Mouse (Mus musculus) T-cell, adult 2 months (primary cell): ENCODE results near the gene Gm13278.
"Not testable (repeated sequence)": the region's sequence is repeated elsewhere in the genome, so short reads cannot be mapped to it uniquely, and the experiment has no call there.

Experiments
- DNase-seq: peaks from one replicate; pipeline ENCODE4 v3.0.0; 2022; ENCODE audit warnings: low spot score

Gene Gm13278

DNA sequence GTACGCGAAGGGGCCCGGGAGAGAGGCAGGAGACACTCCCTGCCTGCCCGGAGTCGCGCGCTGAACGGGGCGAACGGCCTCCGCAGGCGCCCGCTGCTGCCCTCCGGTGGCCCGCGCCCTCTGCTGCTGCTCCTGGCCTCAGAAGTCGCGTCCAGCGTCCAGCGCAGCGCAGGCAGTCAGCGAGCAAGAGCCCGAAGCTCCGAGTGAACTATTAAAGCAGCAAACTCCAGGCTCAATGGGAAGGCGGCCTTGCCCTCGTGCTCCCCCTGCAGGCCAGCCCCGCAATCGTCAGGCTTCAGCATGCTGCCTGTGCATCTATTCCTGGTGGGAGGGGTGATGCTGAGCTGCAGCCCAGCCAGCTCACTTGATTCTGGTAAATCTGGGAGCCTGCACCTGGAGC, at the start of gene Gm13278:
Gene Gm13278 (plus strand): TSS at position 301 of the 400 bp plus-strand sequence.
- not testable (repeated sequence) for DNase-seq

DNA sequence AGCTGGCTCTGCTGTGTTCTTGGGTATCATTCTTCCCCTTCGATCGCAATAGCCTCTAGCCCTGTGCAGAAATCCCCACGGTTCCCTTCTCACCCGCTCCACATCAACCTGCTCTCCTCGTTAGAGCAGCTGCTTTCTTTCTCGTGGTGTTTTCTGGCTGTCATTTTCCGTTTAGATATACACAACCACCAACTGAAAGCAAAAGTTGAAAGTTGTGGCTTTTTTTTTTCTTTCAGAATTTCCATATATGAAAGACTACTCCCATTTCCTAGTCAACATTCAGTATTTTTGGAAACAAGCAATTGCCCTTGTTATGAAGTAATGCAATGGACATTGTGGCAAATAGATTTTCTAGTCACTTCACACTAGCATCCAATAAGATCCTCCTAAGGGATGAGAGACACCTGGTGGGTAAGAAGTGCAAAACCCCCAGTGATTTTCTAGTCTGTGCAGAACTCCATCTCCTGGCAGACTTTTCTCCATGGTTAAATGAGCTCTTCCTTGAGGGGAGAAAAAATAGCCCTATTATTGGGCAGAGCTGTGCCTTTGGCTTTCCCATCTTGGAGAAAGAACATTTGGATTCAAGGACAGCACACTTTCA, 48.5 kb upstream of the Gm13278 start:
- no peak for DNase-seq

DNA sequence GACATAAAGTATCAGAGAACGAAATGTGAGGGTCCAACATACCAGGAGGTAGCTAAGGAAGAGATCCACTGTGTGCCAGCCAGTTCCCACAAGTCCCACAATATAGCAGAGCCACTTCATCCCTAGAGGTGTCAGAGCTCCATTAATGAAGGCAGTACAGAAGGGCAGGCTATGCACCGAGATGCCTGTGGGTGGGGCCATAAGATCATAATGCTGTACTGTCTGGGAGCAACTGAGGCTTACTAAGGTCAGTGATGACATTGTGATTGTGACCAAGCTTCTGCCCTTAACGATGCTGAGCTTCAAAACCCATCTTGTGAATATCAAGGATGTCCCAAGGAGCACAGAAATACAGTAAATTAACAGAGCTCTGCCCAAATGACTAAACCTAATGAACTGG, 47.1 kb upstream of the Gm13278 start:
- DNase-seq: no peak

- DNase-seq: no peak
These were observed 41.4 kb upstream of the Gm13278 start for GRCm38 (mm10) chr4:88749926-88750325.

- peak; percentile 56 for DNase-seq
These were observed 36.5 kb upstream of the Gm13278 start, which contains the start of gene Gm13271 for GRCm38 (mm10) chr4:88754818-88755340. Gm13271 (plus strand) TSS chr4:88754868.

GRCm38 (mm10) chr4:88756581-88757513, 34.5 kb upstream of the Gm13278 start:
- DNase-seq: not testable (repeated sequence)

DNA sequence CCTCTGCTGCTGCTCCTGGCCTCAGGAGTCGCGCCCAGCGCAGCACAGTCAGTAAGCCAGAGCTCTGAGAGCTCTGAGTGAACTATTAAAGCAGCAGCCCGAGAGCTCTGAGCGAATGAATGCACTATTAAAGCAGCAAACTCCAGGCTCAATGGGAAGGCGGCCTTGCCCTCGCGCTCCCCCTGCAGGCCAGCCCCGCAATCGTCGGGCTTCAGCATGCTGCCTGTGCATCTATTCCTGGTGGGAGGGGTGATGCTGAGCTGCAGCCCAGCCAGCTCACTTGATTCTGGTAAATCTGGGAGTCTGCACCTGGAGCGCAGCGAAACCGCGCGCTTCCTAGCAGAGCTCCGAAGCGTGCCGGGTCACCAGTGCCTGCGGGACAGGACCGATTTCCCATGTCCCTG, 33.7 kb upstream of the Gm13278 start:
- peak; percentile 88 for DNase-seq

- DNase-seq: not testable (repeated sequence)
These were observed 32.6 kb upstream of the Gm13278 start for GRCm38 (mm10) chr4:88758751-88759150.

DNA sequence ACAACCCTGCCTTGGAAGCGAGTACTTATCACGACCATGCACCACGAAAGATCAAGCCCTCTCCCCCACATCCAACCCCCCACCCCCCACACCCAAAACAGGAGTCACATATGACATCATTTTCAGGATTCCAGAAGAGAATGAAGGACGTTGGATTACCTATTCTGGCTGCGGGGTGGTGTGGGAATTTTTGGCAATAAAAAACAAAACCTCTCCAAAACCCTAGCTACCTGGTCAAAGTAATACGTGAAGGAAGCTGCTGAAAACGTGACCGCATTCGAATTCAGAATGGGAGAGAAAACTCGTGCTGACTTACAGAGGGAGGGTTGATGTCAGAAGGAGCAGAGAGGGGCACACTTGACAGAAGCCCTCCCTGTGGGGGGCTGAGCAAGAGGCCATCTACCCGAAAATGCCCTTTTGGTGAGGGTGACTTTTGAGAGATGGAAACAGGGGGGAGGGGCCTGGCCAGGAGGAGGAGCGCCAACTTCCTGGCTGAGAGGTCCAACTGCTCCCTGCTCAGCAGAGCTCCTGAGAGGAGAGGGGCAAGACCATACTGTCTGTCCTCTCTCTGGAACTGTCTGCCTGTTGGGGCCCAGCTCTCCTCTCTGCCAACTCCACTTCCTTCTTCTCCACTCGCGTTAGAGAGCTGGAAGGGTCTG, 31.6 kb upstream of the Gm13278 start, which contains the start of gene Gm13283:
Gene Gm13283 (plus strand): TSS at position 510 of the 659 bp plus-strand sequence.
- peak; percentile 21 for DNase-seq

GRCm38 (mm10) chr4:88760431-88760830, 30.9 kb upstream of the Gm13278 start:
- peak; percentile 55 for DNase-seq

DNA sequence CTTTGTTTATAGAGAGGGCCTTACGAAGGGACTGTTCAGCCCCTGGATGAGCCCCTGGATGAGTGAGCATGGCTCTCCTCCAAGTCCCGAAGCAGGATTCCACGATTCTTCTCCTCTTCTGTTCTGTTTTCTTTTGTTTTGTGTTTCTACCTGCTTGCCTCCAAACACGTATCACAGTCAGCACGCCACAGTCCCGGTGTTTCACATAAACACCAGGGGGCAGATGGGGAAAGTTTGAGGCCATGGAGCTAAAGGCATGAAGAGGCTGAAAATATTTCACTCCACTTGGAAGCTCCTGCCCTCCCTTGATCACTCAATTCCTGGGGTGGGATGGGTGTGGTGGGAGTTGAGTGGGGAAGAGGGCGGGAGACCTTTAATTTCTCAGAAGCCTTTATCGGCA, 29.6 kb upstream of the Gm13278 start:
- peak; percentile 75 for DNase-seq

GRCm38 (mm10) chr4:88762341-88762740, 29.0 kb upstream of the Gm13278 start:
- not testable (repeated sequence) for DNase-seq

GRCm38 (mm10) chr4:88763384-88764018, 27.8 kb upstream of the Gm13278 start:
- DNase-seq: peak; percentile 30

DNA sequence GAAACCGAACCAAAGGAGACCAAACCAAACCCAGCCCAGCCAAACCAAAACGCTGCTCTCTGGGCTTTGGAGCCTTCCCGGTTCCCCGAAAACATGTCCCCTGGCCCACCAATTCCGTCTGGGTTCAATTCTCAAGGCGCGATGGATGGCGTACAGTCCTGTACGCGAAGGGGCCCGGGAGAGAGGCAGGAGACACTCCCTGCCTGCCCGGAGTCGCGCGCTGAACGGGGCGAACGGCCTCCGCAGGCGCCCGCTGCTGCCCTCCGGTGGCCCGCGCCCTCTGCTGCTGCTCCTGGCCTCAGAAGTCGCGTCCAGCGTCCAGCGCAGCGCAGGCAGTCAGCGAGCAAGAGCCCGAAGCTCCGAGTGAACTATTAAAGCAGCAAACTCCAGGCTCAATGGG, 17.8 kb upstream of the Gm13278 start, which contains the start of gene Gm13290:
Gene Gm13290 (plus strand): TSS at position 301 of the 400 bp plus-strand sequence.
- not testable (repeated sequence) for DNase-seq

GRCm38 (mm10) chr4:88776622-88777021, 14.7 kb upstream of the Gm13278 start, which contains the start of gene Gm13289:
Gm13289 (plus strand) TSS chr4:88776922.
- DNase-seq: not testable (repeated sequence)

DNA sequence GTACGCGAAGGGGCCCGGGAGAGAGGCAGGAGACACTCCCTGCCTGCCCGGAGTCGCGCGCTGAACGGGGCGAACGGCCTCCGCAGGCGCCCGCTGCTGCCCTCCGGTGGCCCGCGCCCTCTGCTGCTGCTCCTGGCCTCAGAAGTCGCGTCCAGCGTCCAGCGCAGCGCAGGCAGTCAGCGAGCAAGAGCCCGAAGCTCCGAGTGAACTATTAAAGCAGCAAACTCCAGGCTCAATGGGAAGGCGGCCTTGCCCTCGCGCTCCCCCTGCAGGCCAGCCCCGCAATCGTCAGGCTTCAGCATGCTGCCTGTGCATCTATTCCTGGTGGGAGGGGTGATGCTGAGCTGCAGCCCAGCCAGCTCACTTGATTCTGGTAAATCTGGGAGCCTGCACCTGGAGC, 11.8 kb upstream of the Gm13278 start, which contains the start of gene Gm13272:
Gene Gm13272 (plus strand): TSS at position 301 of the 400 bp plus-strand sequence.
- not testable (repeated sequence) for DNase-seq

DNA sequence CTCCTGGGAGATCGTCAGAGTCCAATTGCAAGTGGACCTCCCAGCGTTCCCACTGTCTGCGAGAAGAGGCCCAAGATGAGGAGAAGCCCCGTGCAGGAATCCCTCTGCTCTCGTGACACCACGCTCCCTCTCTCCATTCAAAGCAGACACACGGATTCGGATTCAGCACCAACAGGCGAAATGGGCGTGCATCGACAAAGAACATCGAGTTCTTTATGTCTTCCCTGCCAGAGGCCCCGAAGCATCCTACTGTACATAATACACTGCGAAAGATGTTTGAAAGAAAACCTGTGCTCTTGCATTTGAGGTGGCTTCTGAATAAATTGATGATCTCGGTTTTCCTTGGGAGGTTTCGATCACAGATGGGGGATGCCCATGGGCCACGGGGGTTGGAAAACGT, 11.0 kb upstream of the Gm13278 start:
- not testable (repeated sequence) for DNase-seq

DNA sequence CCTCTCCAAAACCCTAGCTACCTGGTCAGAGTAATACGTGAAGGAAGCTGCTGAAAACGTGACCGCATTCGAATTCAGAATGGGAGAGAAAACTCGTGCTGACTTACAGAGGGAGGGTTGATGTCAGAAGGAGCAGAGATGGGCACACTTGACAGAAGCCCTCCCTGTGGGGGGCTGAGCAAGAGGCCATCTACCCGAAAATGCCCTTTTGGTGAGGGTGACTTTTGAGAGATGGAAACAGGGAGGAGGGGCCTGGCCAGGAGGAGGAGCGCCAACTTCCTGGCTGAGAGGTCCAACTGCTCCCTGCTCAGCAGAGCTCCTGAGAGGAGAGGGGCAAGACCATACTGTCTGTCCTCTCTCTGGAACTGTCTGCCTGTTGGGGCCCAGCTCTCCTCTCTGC, 9.5 kb upstream of the Gm13278 start, which contains the start of gene Ifnz:
Gene Ifnz (plus strand): TSS at position 301 of the 400 bp plus-strand sequence.
- DNase-seq: not testable (repeated sequence)

DNA sequence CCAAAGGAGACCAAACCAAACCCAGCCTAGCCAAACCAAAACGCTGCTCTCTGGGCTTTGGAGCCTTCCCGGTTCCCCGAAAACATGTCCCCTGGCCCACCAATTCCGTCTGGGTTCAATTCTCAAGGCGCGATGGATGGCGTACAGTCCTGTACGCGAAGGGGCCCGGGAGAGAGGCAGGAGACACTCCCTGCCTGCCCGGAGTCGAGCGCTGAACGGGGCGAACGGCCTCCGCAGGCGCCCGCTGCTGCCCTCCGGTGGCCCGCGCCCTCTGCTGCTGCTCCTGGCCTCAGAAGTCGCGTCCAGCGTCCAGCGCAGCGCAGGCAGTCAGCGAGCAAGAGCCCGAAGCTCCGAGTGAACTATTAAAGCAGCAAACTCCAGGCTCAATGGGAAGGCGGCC, 9.0 kb upstream of the Gm13278 start:
- DNase-seq: not testable (repeated sequence)

GRCm38 (mm10) chr4:88785409-88785808, 5.9 kb upstream of the Gm13278 start, which contains the start of gene Gm13276:
Gm13276 (plus strand) TSS chr4:88785709.
- DNase-seq: not testable (repeated sequence)

DNA sequence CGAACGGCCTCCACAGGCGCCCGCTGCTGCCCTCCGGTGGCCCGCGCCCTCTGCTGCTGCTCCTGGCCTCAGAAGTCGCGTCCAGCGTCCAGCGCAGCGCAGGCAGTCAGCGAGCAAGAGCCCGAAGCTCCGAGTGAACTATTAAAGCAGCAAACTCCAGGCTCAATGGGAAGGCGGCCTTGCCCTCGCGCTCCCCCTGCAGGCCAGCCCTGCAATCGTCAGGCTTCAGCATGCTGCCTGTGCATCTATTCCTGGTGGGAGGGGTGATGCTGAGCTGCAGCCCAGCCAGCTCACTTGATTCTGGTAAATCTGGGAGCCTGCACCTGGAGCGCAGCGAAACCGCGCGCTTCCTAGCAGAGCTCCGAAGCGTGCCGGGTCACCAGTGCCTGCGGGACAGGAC, 2.9 kb upstream of the Gm13278 start, which contains the start of gene Gm13277:
Gene Gm13277 (plus strand): TSS at position 231 of the 400 bp plus-strand sequence.
- DNase-seq: peak; percentile 75
